Mouse (Mus musculus): ENCODE results near the gene Cox4i2.

Gene Cox4i2

DNA sequence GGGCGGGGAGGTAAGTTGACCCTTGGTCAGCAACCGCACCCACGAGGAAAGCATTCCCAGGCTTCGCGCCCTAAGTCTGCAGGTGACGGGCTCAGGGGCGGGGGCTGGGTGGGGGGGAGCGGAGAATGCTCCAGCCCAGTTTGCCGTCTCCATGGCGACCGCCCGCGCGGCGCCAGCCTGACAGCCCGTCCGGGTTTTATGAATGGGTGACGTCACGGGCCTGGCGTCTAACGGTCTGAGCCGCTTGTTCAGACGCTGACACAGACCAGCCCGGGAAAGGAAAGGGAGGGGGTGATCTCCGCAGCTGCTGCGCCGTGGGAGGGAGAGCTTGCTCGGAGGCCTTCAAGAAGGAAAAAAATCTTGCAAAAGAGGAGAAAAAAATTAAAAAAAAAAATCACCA is 19.0 kb upstream of the Cox4i2 start:
- peak; percentile 70 for DNase-seq (ENCODE audit: low read depth, low spot score)

DNA sequence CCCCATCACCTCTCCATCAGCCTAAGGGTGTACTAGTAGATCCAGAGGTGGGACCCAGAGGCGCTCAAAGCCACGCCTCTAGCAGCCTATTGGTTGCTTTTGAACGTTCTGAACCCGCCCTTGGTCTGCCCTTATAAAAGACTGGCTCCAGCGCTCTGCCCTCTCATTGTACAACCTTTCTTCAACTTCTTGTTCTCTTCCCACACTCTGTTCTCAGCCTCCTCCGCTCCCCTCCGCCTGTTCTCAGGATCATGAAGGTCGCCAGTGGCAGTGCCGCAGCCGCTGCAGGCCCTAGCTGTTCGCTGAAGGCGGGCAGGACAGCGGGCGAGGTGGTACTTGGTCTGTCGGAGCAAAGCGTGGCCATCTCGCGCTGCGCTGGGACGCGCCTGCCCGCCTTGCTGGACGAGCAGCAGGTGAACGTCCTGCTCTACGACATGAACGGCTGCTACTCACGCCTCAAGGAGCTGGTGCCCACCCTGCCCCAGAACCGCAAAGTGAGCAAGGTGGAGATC is 17.8 kb upstream of the Cox4i2 start, which contains the start of gene Id1:
Gene Id1 (plus strand): TSS at position 162 of the 512 bp plus-strand sequence.
- no peak for DNase-seq (ENCODE audit: low read depth, low spot score)

DNA sequence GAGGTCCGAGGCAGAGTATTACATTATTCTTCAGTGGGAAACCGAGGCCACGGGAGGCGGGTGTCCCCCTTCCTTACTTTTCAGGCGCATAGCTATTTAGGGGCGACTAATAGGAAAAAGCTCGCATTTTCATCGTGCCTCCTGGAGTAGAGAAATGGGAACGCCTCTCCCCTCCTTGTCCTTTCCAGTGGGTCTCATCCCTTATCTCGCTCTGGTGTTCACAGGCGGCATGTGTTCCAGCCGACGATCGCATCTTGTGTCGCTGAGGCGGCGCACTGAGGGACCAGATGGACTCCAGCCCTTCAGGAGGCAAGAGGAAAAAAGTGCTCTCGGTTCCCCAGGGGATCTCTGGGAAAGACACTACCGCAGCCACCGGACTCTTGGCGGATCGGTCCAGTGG is 17.2 kb upstream of the Cox4i2 start:
- no peak for DNase-seq (ENCODE audit: low read depth, low spot score)

- DNase-seq (ENCODE audit: low read depth, low spot score) = no peak
These were observed 16.4 kb upstream of the Cox4i2 start for GRCm38 (mm10) chr2:152737306-152738221.

DNA sequence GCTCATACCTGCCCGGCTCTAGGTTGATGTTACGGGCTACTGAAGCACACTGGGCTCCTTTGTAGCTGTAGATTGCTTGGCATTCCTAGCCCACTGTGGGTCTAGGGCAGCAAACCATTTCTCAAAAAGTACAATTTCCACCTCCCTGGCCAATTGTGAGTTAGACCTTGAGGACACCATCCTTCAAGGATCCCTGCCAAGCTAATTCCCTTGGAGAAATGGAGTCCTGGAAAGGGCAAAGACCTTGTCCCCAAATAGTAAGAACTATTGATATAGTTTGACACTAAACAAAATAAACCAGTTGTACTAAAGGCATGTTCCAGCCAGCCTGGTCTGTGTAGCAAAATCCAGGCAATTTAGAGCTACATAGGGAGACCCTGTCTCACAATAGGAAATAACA is 15.6 kb upstream of the Cox4i2 start:
- no peak for DNase-seq (ENCODE audit: low read depth, low spot score)

DNA sequence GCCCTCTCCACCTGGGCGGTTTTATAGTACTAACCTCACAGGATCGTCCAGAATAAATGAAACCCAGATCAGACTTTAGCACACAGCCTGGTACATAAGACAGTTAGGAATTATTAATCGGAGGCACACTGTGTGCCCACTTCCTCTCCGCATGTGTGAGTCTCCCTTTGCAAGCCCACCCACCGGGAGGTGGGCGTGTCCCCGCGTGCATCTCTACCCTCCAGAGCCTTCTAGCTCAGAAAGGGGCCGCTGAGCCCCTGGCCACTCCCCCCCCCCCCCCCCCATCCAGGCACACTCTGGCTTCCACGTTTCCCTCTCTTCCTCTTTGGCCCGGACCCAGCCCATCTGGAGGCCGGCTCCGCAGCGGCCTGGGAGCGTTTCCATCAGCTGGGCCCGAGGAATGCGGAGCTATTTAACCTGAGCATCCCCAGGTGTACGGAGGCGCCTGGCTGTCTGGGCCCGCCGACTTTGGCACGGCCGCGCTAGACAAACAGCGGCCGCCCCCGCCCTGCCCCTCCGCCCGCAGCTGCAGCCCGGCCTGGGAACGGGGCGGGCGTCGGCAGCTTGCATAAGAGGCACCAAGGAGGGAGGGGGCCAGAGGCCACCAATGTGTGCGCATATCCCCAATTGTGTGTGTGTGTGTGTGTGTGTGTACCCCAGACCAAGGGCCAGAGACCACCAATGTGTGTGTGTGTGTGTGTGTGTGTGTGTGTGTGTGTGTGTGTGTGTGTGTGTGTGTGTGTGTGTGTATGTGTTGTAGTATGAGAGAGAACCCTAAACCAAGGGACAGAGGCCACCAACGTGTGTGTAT is 14.7 kb upstream of the Cox4i2 start:
- no peak for DNase-seq (ENCODE audit: low read depth, low spot score)

DNA sequence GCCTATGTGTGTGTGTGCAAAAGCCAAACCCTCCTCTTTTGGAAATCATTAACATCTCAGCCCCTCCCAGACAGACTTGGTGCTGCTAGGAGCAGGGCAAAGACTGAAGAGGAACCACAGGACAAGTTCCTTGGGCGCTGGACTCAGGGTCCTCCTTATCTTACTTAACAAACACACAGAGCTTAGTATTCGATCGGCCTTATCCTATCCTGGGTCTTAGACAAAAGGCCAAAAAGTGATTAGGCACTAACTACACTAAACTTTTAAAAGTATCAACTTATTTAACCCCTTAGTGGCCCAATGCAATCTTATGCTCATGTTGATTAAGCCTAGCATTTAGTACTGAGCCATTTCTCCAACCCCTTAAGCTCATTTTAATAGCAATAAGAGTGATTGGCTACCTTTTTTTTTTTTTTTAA is 14.1 kb upstream of the Cox4i2 start:
- DNase-seq (ENCODE audit: low read depth, low spot score) = no peak

- DNase-seq (ENCODE audit: low read depth, low spot score) = no peak
These were observed 13.5 kb upstream of the Cox4i2 start for GRCm38 (mm10) chr2:152740490-152740889.

GRCm38 (mm10) chr2:152741153-152742041 is 12.6 kb upstream of the Cox4i2 start:
- DNase-seq (ENCODE audit: low read depth, low spot score) = no peak

DNA sequence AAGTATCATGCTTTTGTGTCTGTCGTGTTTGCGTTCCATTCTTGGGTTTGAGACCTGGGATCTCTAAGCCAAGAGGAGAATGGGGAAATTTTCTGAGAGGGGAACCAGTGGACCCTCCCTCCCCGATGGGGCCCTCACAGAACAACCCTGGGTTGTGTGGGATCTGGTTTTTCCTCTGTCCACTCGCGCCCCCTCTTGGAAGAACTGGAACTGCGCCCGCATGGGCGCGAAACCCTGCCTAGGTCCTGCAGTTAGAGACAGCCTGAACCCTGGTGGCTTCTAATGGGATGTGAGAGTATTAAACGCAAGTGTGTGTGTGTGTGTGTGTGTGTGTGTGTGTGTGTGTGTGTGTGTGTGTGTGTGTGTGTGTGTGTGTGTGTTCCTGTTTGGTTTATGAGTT is 11.5 kb upstream of the Cox4i2 start:
- no peak for DNase-seq (ENCODE audit: low read depth, low spot score)

GRCm38 (mm10) chr2:152756474-152757393 is 2.8 kb downstream of the Cox4i2 start:
- DNase-seq (ENCODE audit: low read depth, low spot score) = no peak

GRCm38 (mm10) chr2:152757478-152757877 is 3.5 kb downstream of the Cox4i2 start:
- no peak for DNase-seq (ENCODE audit: low read depth, low spot score)

DNA sequence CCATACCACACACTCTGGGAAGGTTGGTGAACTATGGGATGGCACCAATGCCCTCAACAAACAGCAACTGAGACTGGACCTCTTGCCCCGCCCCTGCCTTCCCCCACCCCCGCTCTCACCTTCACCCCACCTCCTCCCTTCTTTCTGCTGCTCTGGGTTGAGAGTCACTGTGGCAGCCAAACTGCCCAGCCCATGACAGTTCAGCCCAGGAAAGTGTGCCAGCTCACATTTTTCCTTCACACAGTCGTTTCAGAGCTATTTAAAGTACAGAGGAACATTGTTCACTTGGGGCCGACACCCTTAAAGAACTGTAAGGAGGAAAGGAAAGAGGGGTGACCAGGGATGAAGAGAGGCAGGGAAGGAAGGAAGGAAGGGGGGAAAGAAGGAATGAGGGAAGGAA is 4.4 kb downstream of the Cox4i2 start:
- no peak for DNase-seq (ENCODE audit: low read depth, low spot score)

- DNase-seq (ENCODE audit: low read depth, low spot score) = no peak
These were observed 9.3 kb downstream of the Cox4i2 start for GRCm38 (mm10) chr2:152763310-152763709.

- DNase-seq (ENCODE audit: low read depth, low spot score) = no peak
These were observed 10.4 kb downstream of the Cox4i2 start for GRCm38 (mm10) chr2:152764172-152765044.

DNA sequence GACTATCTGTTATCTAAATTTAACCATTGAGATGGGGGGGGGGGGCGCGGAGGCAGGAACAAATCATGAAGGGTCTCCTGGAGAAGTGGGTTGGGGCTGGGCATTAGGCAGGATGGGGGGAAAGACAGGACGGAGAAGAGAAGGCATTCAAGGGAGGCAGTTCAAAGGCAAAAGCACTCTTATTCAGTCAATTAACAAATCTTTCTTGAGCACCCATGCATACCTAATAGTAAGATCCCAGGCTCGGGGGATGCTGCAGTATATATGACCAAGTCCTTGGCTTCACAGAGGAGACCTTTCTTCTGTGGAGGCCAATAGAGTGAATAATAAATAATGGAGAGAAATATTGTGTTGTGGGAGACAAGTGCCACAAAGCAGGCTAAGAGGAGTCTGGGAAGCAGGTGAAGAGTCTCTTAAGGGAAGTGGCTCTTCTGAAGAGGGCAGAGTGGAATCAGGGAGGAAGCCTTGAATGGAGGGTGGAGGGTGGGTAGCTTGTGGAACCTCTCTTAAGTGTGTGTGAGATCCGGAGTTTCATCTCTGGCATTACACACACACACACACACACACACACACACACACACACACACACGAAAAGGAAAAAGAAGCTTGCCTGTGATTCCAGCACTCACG is 11.2 kb downstream of the Cox4i2 start:
- DNase-seq (ENCODE audit: low read depth, low spot score) = no peak

GRCm38 (mm10) chr2:152766387-152767123 is 12.6 kb downstream of the Cox4i2 start:
- peak; percentile 41 for DNase-seq (ENCODE audit: low read depth, low spot score)

Measured in retina, adult 2 months (tissue).